Mouse (Mus musculus) heart, adult 11 months (tissue): ENCODE measurements around the gene Pank1.

Experiments used
- DNase-seq: peaks from one replicate; pipeline ENCODE4 v3.0.0; 2022

Gene Pank1

GRCm38 (mm10) chr19:34877898-34878602 lies 1.2 kb downstream of the Pank1 start:
- DNase-seq, result peak; percentile 99

GRCm38 (mm10) chr19:34876676-34877075 lies 2.6 kb downstream of the Pank1 start:
- DNase-seq, result peak; percentile 79

- DNase-seq, result no peak
Observed at GRCm38 (mm10) chr19:34869375-34869774, 9.9 kb downstream of the Pank1 start.

- DNase-seq, result no peak
Observed at GRCm38 (mm10) chr19:34868093-34868741, 11.0 kb downstream of the Pank1 start.

GRCm38 (mm10) chr19:34863737-34864136 lies 15.5 kb downstream of the Pank1 start:
- no peak for DNase-seq

- DNase-seq, result peak; percentile 96
Observed at GRCm38 (mm10) chr19:34856021-34856651, 23.1 kb downstream of the Pank1 start.

GRCm38 (mm10) chr19:34851161-34851560 lies 28.1 kb downstream of the Pank1 start:
- DNase-seq, result no peak

- DNase-seq, result peak; percentile 93
Observed at GRCm38 (mm10) chr19:34849426-34849825, 29.8 kb downstream of the Pank1 start.

- no peak for DNase-seq
Observed at GRCm38 (mm10) chr19:34848164-34848563, 31.1 kb downstream of the Pank1 start.

- DNase-seq, result no peak
Observed at GRCm38 (mm10) chr19:34847103-34847502, 32.2 kb downstream of the Pank1 start.

GRCm38 (mm10) chr19:34846508-34847038 lies 32.7 kb downstream of the Pank1 start:
- DNase-seq, result no peak

- no peak for DNase-seq
Observed at GRCm38 (mm10) chr19:34846005-34846404, 33.2 kb downstream of the Pank1 start.

- DNase-seq, result no peak
Observed at GRCm38 (mm10) chr19:34845331-34845730, 33.9 kb downstream of the Pank1 start.

- DNase-seq, result no peak
Observed at GRCm38 (mm10) chr19:34844760-34845159, 34.5 kb downstream of the Pank1 start.

- no peak for DNase-seq
Observed at GRCm38 (mm10) chr19:34844047-34844446, 35.2 kb downstream of the Pank1 start.

- DNase-seq, result peak; percentile 90
Observed at GRCm38 (mm10) chr19:34841719-34842506, 37.3 kb downstream of the Pank1 start.

- no peak for DNase-seq
Observed at GRCm38 (mm10) chr19:34838624-34839023, 40.6 kb downstream of the Pank1 start.

- peak; percentile 74 for DNase-seq
Observed at GRCm38 (mm10) chr19:34831702-34832101, 47.6 kb downstream of the Pank1 start.

GRCm38 (mm10) chr19:34827916-34828635 lies 51.2 kb downstream of the Pank1 start:
- DNase-seq, result peak; percentile 68

- no peak for DNase-seq
Observed at GRCm38 (mm10) chr19:34827444-34827843, 51.8 kb downstream of the Pank1 start.

GRCm38 (mm10) chr19:34825946-34826655 lies 53.2 kb downstream of the Pank1 start:
- peak; percentile 84 for DNase-seq
